Mouse (Mus musculus): ENCODE data around the gene Npw. TPM values are rescaled to one million over a fixed set of nuclear protein-coding genes. Genes with fewer than 3 reads are reported as not detected.

Gene Npw
- polyA plus RNA-seq, 1 experiment from 2014 or later, result not detected

GRCm38 (mm10) chr17:24633831-24634230 lies 24.4 kb downstream of the Npw start:
- H3K9me3 ChIP-seq (ENCODE audit: control insufficient read depth, low read length), result no peaks in the 10 kb centered on the region
- H3K4me1 ChIP-seq (replicated peaks; ENCODE audit: control insufficient read depth, insufficient read depth, low read length), result peaks cover 15% of the 10 kb centered on the region
- 97% methylated on average over 11 of the region's 11 CpGs for WGBS
- H3K4me3 ChIP-seq (ENCODE audit: low read depth, low read length), result no peak overlapping the region
- no peak overlapping the region for H3K4me2 ChIP-seq (ENCODE audit: low read length)
- no peak overlapping the region for H3K9ac ChIP-seq (ENCODE audit: low read length)
- H3K36me3 ChIP-seq (ENCODE audit: control insufficient read depth, insufficient read depth, low read length), result peaks cover 20% of the 10 kb centered on the region
- H3K27ac ChIP-seq (ENCODE audit: low read depth), result peak overlapping the region; percentile 88; the same call in 1 of the 2 replicates
- DNase-seq (ENCODE audit: low spot score) (no peak), ATAC-seq (replicated peaks; ENCODE audit: low FRiP score, low TSS enrichment, low read depth) (no peak)
- no peaks in the 10 kb centered on the region for H3K27me3 ChIP-seq (replicated peaks; ENCODE audit: control insufficient read depth, insufficient read depth, low read length)

GRCm38 (mm10) chr17:24632813-24633449 lies 25.3 kb downstream of the Npw start:
- WGBS, result 11% methylated on average over 22 of the region's 22 CpGs
- H3K27me3 ChIP-seq (replicated peaks; ENCODE audit: control insufficient read depth, insufficient read depth, low read length), result no peaks in the 10 kb centered on the region
- H3K4me1 ChIP-seq (replicated peaks; ENCODE audit: control insufficient read depth, insufficient read depth, low read length), result peaks cover 15% of the 10 kb centered on the region
- peak overlapping the region; percentile 84 for H3K4me2 ChIP-seq (ENCODE audit: low read length)
- H3K27ac ChIP-seq (ENCODE audit: low read depth), result peak overlapping the region; percentile 88
- no peaks in the 10 kb centered on the region for H3K9me3 ChIP-seq (ENCODE audit: control insufficient read depth, low read length)
- H3K36me3 ChIP-seq (ENCODE audit: control insufficient read depth, insufficient read depth, low read length), result peaks cover 28% of the 10 kb centered on the region
- ATAC-seq (replicated peaks; ENCODE audit: low FRiP score, low TSS enrichment, low read depth) (peak; percentile 32), DNase-seq (ENCODE audit: low spot score) (no peak)
- H3K9ac ChIP-seq (ENCODE audit: low read length), result peak overlapping the region; percentile 77
- H3K4me3 ChIP-seq (ENCODE audit: low read depth, low read length), result peak overlapping the region; percentile 60

- H3K36me3 ChIP-seq (ENCODE audit: control insufficient read depth, insufficient read depth, low read length), result peaks cover 34% of the 10 kb centered on the region
- DNase-seq (ENCODE audit: low spot score) (peak; percentile 91), ATAC-seq (replicated peaks; ENCODE audit: low FRiP score, low TSS enrichment, low read depth) (peak; percentile 89)
- H3K27ac ChIP-seq (ENCODE audit: low read depth), result peak within 1 kb of the TSS; percentile 88
- WGBS, result 2% methylated on average over 51 of the region's 51 CpGs
- no peaks in the 10 kb centered on the region for H3K27me3 ChIP-seq (replicated peaks; ENCODE audit: control insufficient read depth, insufficient read depth, low read length)
- peak within 1 kb of the TSS; percentile 77 for H3K9ac ChIP-seq (ENCODE audit: low read length)
- H3K9me3 ChIP-seq (ENCODE audit: control insufficient read depth, low read length), result no peaks in the 10 kb centered on the region
- H3K4me1 ChIP-seq (replicated peaks; ENCODE audit: control insufficient read depth, insufficient read depth, low read length), result peaks cover 15% of the 10 kb centered on the region
- H3K4me3 ChIP-seq (ENCODE audit: low read depth, low read length), result peak within 1 kb of the TSS; percentile 60
- peak within 1 kb of the TSS; percentile 84 for H3K4me2 ChIP-seq (ENCODE audit: low read length)
Measured at GRCm38 (mm10) chr17:24632167-24632812, 26.0 kb downstream of the Npw start, which contains the start of the genes Tsc2 and Nthl1. Gene Tsc2 (minus strand): TSS chr17:24632630. Gene Nthl1 (plus strand): TSS chr17:24632680.

GRCm38 (mm10) chr17:24630072-24630471 lies 28.2 kb downstream of the Npw start:
- no peak overlapping the region for H3K4me3 ChIP-seq (ENCODE audit: low read depth, low read length)
- no peak overlapping the region for H3K4me2 ChIP-seq (ENCODE audit: low read length)
- H3K27me3 ChIP-seq (replicated peaks; ENCODE audit: control insufficient read depth, insufficient read depth, low read length), result no peaks in the 10 kb centered on the region
- H3K9me3 ChIP-seq (ENCODE audit: control insufficient read depth, low read length), result no peaks in the 10 kb centered on the region
- ATAC-seq (replicated peaks; ENCODE audit: low FRiP score, low TSS enrichment, low read depth) (no peak), DNase-seq (ENCODE audit: low spot score) (no peak)
- no peak overlapping the region for H3K27ac ChIP-seq (ENCODE audit: low read depth)
- WGBS, result 89% methylated on average over 14 of the region's 14 CpGs
- H3K4me1 ChIP-seq (replicated peaks; ENCODE audit: control insufficient read depth, insufficient read depth, low read length), result peaks cover 15% of the 10 kb centered on the region
- H3K9ac ChIP-seq (ENCODE audit: low read length), result no peak overlapping the region
- H3K36me3 ChIP-seq (ENCODE audit: control insufficient read depth, insufficient read depth, low read length), result peaks cover 55% of the 10 kb centered on the region

GRCm38 (mm10) chr17:24628646-24629045 lies 29.6 kb downstream of the Npw start:
- Histone ChIP-seq H3K27ac (ENCODE audit: low read depth) (no peak overlapping the region), H3K9ac (ENCODE audit: low read length) (no peak overlapping the region), H3K36me3 (ENCODE audit: control insufficient read depth, insufficient read depth, low read length) (peaks cover 69% of the 10 kb centered on the region), H3K4me1 (replicated peaks; ENCODE audit: control insufficient read depth, insufficient read depth, low read length) (peaks cover 13% of the 10 kb centered on the region), H3K27me3 (replicated peaks; ENCODE audit: control insufficient read depth, insufficient read depth, low read length) (no peaks in the 10 kb centered on the region), H3K4me2 (ENCODE audit: low read length) (no peak overlapping the region), H3K4me3 (ENCODE audit: low read depth, low read length) (no peak overlapping the region), H3K9me3 (ENCODE audit: control insufficient read depth, low read length) (no peaks in the 10 kb centered on the region)
- 37% methylated on average over 5 of the region's 5 CpGs for whole genome bisulfite sequencing
- DNase-seq (ENCODE audit: low spot score) (peak; percentile 91), ATAC-seq (replicated peaks; ENCODE audit: low FRiP score, low TSS enrichment, low read depth) (no peak)

GRCm38 (mm10) chr17:24625472-24625871 lies 32.8 kb downstream of the Npw start:
- H3K4me3 ChIP-seq (ENCODE audit: low read depth, low read length), result no peak overlapping the region
- WGBS, result 95% methylated on average over 8 of the region's 8 CpGs
- H3K27me3 ChIP-seq (replicated peaks; ENCODE audit: control insufficient read depth, insufficient read depth, low read length), result no peaks in the 10 kb centered on the region
- no peak overlapping the region for H3K9ac ChIP-seq (ENCODE audit: low read length)
- DNase-seq (ENCODE audit: low spot score) (no peak), ATAC-seq (replicated peaks; ENCODE audit: low FRiP score, low TSS enrichment, low read depth) (no peak)
- no peaks in the 10 kb centered on the region for H3K4me1 ChIP-seq (replicated peaks; ENCODE audit: control insufficient read depth, insufficient read depth, low read length)
- no peak overlapping the region for H3K4me2 ChIP-seq (ENCODE audit: low read length)
- H3K36me3 ChIP-seq (ENCODE audit: control insufficient read depth, insufficient read depth, low read length), result peaks cover 97% of the 10 kb centered on the region
- H3K9me3 ChIP-seq (ENCODE audit: control insufficient read depth, low read length), result no peaks in the 10 kb centered on the region
- no peak overlapping the region for H3K27ac ChIP-seq (ENCODE audit: low read depth)

- Histone ChIP-seq H3K27me3 (replicated peaks; ENCODE audit: control insufficient read depth, insufficient read depth, low read length) (no peaks in the 10 kb centered on the region), H3K4me1 (replicated peaks; ENCODE audit: control insufficient read depth, insufficient read depth, low read length) (no peaks in the 10 kb centered on the region), H3K4me3 (ENCODE audit: low read depth, low read length) (no peak overlapping the region), H3K9ac (ENCODE audit: low read length) (no peak overlapping the region), H3K4me2 (ENCODE audit: low read length) (no peak overlapping the region), H3K36me3 (ENCODE audit: control insufficient read depth, insufficient read depth, low read length) (peaks cover 93% of the 10 kb centered on the region), H3K9me3 (ENCODE audit: control insufficient read depth, low read length) (no peaks in the 10 kb centered on the region), H3K27ac (ENCODE audit: low read depth) (no peak overlapping the region)
- WGBS, result 86% methylated on average over 14 of the region's 14 CpGs
- no peak for DNase-seq (ENCODE audit: low spot score)
- no peak for ATAC-seq (replicated peaks; ENCODE audit: low FRiP score, low TSS enrichment, low read depth)
Measured at GRCm38 (mm10) chr17:24617561-24618194, 40.6 kb downstream of the Npw start.

GRCm38 (mm10) chr17:24610711-24611110 lies 47.5 kb downstream of the Npw start:
- WGBS, result 85% methylated on average over 2 of the region's 2 CpGs
- no peak overlapping the region for H3K27ac ChIP-seq (ENCODE audit: low read depth)
- ATAC-seq (replicated peaks; ENCODE audit: low FRiP score, low TSS enrichment, low read depth), result no peak
- no peak overlapping the region for H3K4me3 ChIP-seq (ENCODE audit: low read depth, low read length)
- H3K36me3 ChIP-seq (ENCODE audit: control insufficient read depth, insufficient read depth, low read length), result peaks cover 63% of the 10 kb centered on the region
- no peak overlapping the region for H3K9ac ChIP-seq (ENCODE audit: low read length)
- no peak overlapping the region for H3K4me2 ChIP-seq (ENCODE audit: low read length)
- no peaks in the 10 kb centered on the region for H3K4me1 ChIP-seq (replicated peaks; ENCODE audit: control insufficient read depth, insufficient read depth, low read length)
- H3K9me3 ChIP-seq (ENCODE audit: control insufficient read depth, low read length), result no peaks in the 10 kb centered on the region
- DNase-seq (ENCODE audit: low spot score), result no peak
- H3K27me3 ChIP-seq (replicated peaks; ENCODE audit: control insufficient read depth, insufficient read depth, low read length), result no peaks in the 10 kb centered on the region

Measured in intestine, embryonic 14.5 days (tissue).